Mouse (Mus musculus) limb, embryonic 10.5 days (tissue): Measurements from ENCODE around the gene Tbc1d24. TPM values are rescaled to one million over a fixed set of nuclear protein-coding genes. Genes with fewer than 3 reads are reported as not detected.

Experiments
- DNase-seq: peaks from one replicate; pipeline ENCODE4 v3.0.0-alpha.2; 2017; ENCODE audit warnings: low spot score
- H3K27ac ChIP-seq: fragments of 300-500 bp; sonication (generic); 2 replicates; pipeline ENCODE4 v1.5.1; 2016; ENCODE audit warnings: mild to moderate bottlenecking
- H3K27me3 ChIP-seq: fragments of 300-500 bp; sonication (generic); 2 replicates; pipeline ENCODE4 v1.6.1; 2016; ENCODE audit warnings: low read depth, mild to moderate bottlenecking; ENCODE audit not compliant: poor library complexity, severe bottlenecking
- H3K36me3 ChIP-seq: fragments of 300-500 bp; sonication (generic); 2 replicates; pipeline ENCODE4 v1.6.1; 2016; ENCODE audit warnings: mild to moderate bottlenecking, moderate library complexity
- H3K4me1 ChIP-seq: fragments of 300-500 bp; sonication (generic); 2 replicates; pipeline ENCODE4 v1.6.1; 2016
- H3K4me3 ChIP-seq: fragments of 300-500 bp; sonication (generic); 2 replicates; pipeline ENCODE4 v1.5.1; 2016; ENCODE audit warnings: mild to moderate bottlenecking, moderate library complexity
- H3K9me3 ChIP-seq: fragments of 300-500 bp; sonication (generic); replicated peaks from 2 replicates; pipeline ENCODE4 v1.6.1; 2016; ENCODE audit warnings: mild to moderate bottlenecking
- WGBS: fragments of 180-500 bp; shearing (Covaris S2); methylation state at CpG from one replicate; pipeline ENCODE4 v1.1.7; 2016; 5-methylcytosine and 5-hydroxymethylcytosine counted together
- polyA plus RNA-seq: library from polyadenylated mRNA; unstranded; fragments of >200 nt; fragmentation: Nextera tagmentation; extraction: Ambion mirVana; gene quantifications from 2 replicates; pipeline ENCODE4 v1.2.1, GENCODE M21; 2016

The Tbc1d24 gene
- polyA plus RNA-seq, 1 experiment from 2014 or later = 8.7 TPM

DNA sequence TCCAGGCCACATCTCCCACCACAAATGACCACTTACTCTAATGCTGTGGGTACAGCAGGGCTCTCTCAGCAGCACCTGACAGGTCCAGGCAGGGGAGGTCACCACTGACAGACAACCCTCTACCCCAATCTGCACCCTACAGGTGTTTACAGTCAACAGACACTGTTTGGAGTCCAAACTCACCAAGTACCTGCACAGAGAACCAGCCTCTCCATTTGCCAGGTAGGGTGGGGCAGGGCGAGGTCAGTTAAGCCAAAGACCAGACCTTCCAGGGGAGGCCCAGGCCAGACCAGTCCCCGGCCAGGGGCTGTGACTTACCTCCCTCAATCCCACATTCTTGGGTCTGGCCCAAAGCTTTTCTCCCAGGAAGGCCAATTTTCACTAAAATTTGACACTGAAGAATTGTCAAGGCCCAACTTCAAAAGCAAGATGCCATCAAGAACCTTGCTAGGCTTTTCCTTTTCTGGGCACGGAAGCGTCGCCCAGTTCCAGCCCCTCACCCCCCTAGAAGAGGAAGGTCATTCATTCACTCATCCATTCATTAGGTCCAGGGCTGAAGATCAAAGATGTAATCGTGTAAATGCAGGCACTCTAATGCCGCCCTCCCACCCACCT lies 37.4 kb downstream of the Tbc1d24 start:
- Histone ChIP-seq H3K27ac (peak overlapping the region; percentile 100), H3K9me3 (no peaks in the 10 kb centered on the region), H3K36me3 (peaks cover 35% of the 10 kb centered on the region), H3K4me3 (peak overlapping the region; percentile 88), H3K27me3 (no peaks in the 10 kb centered on the region), H3K4me1 (peaks cover 33% of the 10 kb centered on the region)
- WGBS = 65% methylated on average over 7 of the region's 7 CpGs
- DNase-seq = no peak

DNA sequence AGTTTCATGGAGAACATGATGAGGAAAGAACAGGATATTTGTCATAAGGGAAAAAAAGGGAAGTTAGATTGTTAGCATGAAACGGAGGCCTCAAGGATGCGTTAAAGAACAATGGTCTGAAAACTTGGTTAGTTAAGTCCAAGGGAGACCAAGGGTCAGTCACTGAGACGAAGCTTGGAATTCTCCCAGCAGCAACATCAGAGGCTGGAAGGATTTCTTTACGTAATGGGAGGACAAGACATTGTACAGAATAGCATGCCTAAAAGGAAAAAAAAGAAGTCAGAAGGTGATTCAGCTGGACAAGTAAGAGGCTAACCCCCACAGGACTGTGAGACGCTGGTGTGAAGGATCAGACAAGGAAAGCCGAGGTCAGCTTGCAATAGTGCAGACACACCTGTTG lies 38.2 kb downstream of the Tbc1d24 start:
- WGBS = 93% methylated on average over 6 of the region's 6 CpGs
- Histone ChIP-seq H3K36me3 (peaks cover 35% of the 10 kb centered on the region), H3K27me3 (no peaks in the 10 kb centered on the region), H3K27ac (no peak overlapping the region), H3K4me3 (no peak overlapping the region), H3K9me3 (no peaks in the 10 kb centered on the region), H3K4me1 (peaks cover 40% of the 10 kb centered on the region)
- DNase-seq = no peak

DNA sequence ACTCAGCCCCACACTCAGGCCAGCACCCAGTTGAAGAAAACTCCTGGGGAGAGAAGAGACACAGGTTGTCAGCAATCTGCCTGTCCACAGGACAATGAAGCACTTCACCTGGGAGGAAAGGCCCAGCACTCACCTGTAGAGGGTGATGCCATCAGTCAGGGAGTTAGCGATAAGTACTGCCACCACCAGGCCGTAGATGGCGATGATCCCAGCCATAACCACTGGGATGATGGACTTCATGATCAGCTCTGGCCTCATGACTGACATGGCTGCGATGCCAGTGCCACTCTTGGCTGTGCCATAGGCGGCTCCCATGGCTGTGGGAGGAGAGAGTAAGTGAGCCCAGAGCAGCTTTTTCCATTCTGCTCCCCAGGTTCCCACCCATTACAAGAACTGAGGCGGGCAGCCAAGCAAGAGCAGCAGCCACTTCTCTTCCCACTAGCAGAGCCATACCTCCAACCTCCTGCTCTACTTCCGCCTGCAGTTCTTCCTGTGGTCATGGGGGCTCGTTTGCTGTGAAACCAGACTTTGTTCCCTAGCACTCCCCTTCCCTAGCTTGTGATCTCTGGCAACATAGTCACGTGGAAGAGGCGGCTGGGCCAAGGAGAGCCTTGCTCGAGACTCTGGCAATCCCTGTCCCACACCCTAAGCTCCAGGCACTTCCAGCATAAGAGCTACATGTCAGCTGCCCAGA lies 40.6 kb downstream of the Tbc1d24 start:
- no peaks in the 10 kb centered on the region for H3K9me3 ChIP-seq
- no peak for DNase-seq
- no peak overlapping the region for H3K4me3 ChIP-seq
- H3K27ac ChIP-seq = no peak overlapping the region
- H3K27me3 ChIP-seq = no peaks in the 10 kb centered on the region
- WGBS = 83% methylated on average over 11 of the region's 11 CpGs
- peaks cover 35% of the 10 kb centered on the region for H3K36me3 ChIP-seq
- peaks cover 33% of the 10 kb centered on the region for H3K4me1 ChIP-seq

DNA sequence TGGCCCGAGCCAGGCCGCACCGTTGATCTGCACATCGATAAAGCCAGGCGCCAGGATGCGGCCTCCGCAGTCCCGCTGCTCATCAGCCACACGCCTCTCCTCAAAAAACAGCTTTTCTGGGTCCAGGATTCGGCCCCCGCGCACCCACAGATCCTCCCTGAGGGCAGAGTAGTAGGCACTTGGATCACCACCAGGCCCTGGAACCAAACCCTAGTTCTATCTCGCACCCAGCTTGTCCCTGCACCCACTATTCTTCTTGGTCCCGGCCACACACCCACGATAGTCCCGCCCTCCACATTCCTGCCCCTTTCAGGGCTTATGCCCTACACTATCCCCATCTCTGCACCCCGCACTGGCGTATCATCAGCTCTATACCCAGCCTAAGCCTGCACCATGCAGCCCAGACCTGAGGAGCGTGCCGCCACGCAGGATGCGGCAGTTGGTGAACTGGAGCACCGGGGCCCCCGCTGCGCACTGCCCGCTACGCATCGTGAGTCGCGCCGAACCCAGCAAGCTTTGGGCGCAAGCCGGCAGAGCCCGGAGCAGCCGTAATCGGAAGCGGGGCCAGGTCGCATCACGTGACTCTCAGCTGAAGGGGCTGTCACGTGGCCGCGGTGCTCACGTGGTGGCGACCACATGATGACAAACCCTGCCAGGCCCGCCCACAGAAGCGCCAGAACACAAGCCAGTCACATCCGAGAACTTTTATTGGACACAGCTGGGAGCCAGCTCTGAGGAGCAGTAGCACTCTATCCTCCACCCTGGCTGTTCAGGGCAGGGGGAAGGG lies 42.0 kb downstream of the Tbc1d24 start, which contains the start of gene Amdhd2:
Gene Amdhd2, minus strand, starts transcription at position 591 of the 787 bp plus-strand sequence.
- Histone ChIP-seq H3K9me3 (no peaks in the 10 kb centered on the region), H3K27me3 (no peaks in the 10 kb centered on the region), H3K27ac (peak within 1 kb of the TSS; percentile 84), H3K4me1 (peaks cover 30% of the 10 kb centered on the region), H3K4me3 (peak within 1 kb of the TSS; percentile 75), H3K36me3 (peaks cover 36% of the 10 kb centered on the region)
- DNase-seq = peak; percentile 100
- WGBS = under 1% methylated on average over 47 of the region's 47 CpGs

DNA sequence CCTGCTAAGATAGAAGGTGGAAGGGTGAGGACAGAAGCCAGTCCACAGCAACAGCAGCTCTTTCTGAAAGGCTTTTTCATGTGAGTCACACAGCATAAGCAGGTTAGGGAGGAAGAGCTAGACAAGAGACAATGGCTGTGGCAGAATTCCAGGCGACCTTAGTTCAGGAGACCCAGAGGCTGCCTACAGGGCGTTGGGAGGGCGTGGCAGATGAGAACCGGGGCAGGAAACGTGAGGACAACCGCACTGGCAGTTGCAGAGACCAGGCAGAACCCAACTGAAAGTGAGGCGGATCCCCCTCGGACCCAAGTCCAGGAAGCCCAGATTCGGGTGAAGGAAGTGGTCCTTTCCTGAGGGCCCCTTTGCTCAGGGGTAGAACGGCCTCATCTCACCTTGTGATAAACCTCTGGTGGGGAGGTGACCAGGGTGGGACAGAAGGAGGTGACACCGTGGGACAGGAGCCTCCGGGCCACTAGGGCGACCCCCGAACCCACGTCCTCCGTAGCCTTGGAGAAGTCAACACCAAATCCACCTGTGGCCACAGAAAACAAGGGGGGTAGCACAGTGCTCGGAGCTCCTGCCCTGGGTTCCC lies 42.7 kb downstream of the Tbc1d24 start:
- peak overlapping the region; percentile 84 for H3K27ac ChIP-seq

DNA sequence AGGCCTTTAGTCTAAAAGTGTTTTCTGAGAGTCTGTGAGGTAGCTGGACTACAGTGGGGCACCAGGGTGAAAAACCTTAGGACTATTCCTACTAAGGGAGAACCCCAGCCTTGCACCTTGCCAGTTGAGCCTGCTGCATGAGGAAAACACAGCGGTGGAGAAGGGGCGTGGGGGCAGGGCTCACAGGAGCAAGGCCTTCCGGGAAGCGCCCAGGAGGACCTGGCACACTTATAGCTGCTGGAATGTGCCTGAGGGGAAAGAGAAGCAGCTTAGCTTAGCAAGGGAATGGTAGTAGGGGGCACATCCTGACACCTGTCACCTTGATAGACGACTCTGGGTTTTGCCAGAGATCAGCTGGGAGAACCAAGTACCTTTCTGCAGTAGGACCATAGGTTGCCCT lies 43.9 kb downstream of the Tbc1d24 start:
- no peak overlapping the region for H3K4me3 ChIP-seq
- H3K9me3 ChIP-seq = no peaks in the 10 kb centered on the region
- 82% methylated on average over 5 of the region's 5 CpGs for WGBS
- DNase-seq = no peak
- H3K27ac ChIP-seq = no peak overlapping the region
- no peaks in the 10 kb centered on the region for H3K27me3 ChIP-seq
- peaks cover 39% of the 10 kb centered on the region for H3K36me3 ChIP-seq
- H3K4me1 ChIP-seq = peaks cover 19% of the 10 kb centered on the region

More for the DNA sequence above, 42.7 kb downstream of the Tbc1d24 start:
- H3K27me3 ChIP-seq = no peaks in the 10 kb centered on the region
- peaks cover 23% of the 10 kb centered on the region for H3K4me1 ChIP-seq
- no peak for DNase-seq
- H3K4me3 ChIP-seq = peak overlapping the region; percentile 75
- no peaks in the 10 kb centered on the region for H3K9me3 ChIP-seq
- peaks cover 39% of the 10 kb centered on the region for H3K36me3 ChIP-seq
- WGBS = 23% methylated on average over 17 of the region's 17 CpGs

DNA sequence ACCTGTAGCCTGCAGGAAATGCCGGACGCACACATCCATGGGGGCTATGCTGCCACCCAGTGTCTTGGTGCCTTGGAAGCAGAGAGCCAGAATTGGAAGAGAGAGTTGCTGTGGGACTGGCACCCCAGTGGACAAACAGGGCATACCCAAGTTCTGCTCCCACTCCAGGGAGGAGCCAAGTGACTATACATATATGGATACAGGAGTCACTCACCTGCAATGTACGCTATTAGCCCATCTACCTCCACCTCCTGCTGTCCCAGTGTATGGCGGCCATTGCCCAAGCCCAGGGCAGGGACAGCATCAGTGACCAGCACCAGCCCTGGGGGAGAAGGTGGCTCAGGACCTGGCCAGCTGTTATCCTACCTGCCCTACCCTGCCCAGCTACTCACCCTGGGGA lies 47.8 kb downstream of the Tbc1d24 start:
- Histone ChIP-seq H3K36me3 (peaks cover 36% of the 10 kb centered on the region), H3K27me3 (no peaks in the 10 kb centered on the region), H3K9me3 (no peaks in the 10 kb centered on the region), H3K4me3 (no peak overlapping the region), H3K27ac (no peak overlapping the region), H3K4me1 (peaks cover 4% of the 10 kb centered on the region)
- no peak for DNase-seq
- WGBS = 89% methylated on average over 4 of the region's 4 CpGs

DNA sequence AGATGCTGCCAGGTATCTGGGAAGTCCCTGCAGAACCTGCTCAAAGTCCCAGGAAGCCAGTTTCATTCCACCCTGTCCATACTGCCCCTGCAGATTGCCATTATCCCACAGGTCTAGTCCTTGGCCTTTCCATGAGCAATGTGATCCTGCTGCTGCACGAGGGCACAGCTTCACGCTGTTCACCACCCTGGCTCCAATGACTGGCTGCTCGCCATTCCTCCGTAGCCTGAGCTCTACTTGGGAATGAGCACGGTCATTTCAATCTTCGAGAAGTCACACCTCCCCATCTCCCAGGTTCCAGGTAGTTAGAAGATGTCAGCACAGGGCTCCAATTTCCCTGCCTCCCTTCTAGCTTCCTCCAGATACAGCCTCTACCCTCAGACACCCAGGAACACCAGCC lies 48.2 kb downstream of the Tbc1d24 start:
- no peak for DNase-seq
- H3K9me3 ChIP-seq = no peaks in the 10 kb centered on the region
- no peak overlapping the region for H3K4me3 ChIP-seq
- no peaks in the 10 kb centered on the region for H3K27me3 ChIP-seq
- H3K4me1 ChIP-seq = peaks cover 6% of the 10 kb centered on the region
- H3K36me3 ChIP-seq = peaks cover 36% of the 10 kb centered on the region
- WGBS = 94% methylated on average over 6 of the region's 6 CpGs
- no peak overlapping the region for H3K27ac ChIP-seq

DNA sequence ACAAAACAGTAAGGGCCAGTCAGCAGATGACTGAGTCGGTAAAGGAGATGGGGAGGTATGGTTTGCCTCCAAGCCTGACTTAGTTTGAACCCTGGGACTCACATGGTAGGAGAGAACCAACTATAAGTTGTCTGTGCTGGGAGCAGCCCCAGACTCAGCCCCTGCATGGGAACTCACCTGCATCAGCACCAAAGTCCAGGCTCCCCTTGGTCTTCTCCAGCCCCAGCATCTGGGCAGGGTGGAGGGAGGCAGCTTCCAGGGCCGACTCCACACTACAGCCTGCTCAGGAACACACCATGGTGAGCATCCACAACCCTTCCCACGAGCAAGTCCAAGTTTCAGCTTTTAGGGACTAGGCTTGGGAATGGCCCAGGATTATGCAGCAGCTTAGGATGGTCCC lies 49.0 kb downstream of the Tbc1d24 start:
- H3K9me3 ChIP-seq = no peaks in the 10 kb centered on the region
- DNase-seq = no peak
- H3K36me3 ChIP-seq = peaks cover 36% of the 10 kb centered on the region
- no peaks in the 10 kb centered on the region for H3K27me3 ChIP-seq
- H3K4me3 ChIP-seq = no peak overlapping the region
- 89% methylated on average over 3 of the region's 3 CpGs for WGBS
- H3K4me1 ChIP-seq = peaks cover 11% of the 10 kb centered on the region
- H3K27ac ChIP-seq = no peak overlapping the region

DNA sequence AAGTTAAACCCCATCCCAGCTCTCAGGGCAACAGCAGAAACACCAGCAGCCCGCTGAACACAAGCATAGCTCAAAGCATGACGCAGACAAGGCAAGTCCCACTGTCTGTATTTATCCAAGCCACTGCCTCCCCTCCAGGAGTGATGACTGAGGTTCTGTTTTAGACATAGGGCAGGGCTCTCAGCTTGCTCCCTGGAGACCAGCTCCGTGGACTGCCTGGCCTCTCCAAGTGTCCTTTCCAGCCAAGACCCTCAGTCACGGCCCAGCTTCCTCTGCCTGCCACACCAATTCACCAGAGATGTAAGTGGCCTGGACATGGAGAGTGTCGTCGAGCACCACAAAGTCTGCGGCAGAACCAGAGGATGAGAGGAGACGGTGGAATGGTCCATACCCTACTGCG lies 49.6 kb downstream of the Tbc1d24 start:
- WGBS = 93% methylated on average over 9 of the region's 9 CpGs
- Histone ChIP-seq H3K9me3 (no peaks in the 10 kb centered on the region), H3K27ac (no peak overlapping the region), H3K4me1 (peaks cover 14% of the 10 kb centered on the region), H3K36me3 (peaks cover 36% of the 10 kb centered on the region), H3K4me3 (no peak overlapping the region), H3K27me3 (no peaks in the 10 kb centered on the region)
- no peak for DNase-seq

DNA sequence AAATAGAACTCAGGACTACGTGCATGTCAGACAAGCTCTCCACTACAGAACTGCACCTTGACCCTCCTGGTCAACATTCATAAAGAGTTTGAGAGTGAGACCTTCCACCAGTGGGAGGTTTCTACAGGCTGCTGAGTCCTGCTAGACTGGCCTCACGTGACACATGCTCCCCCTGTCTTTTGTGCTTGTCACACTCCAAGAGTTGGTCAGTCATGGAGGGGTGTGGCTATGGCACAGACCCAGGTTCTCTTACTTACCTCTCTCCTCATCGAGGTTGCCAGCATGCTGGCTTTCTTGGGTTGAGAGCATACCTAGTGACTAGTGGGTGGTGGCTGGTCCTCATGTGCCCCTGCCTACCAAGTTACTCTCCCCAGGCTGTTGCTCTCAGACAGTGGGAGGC lies 50.9 kb downstream of the Tbc1d24 start:
- H3K36me3 ChIP-seq = peaks cover 36% of the 10 kb centered on the region
- no peak for DNase-seq
- H3K9me3 ChIP-seq = no peaks in the 10 kb centered on the region
- peaks cover 14% of the 10 kb centered on the region for H3K4me1 ChIP-seq
- no peaks in the 10 kb centered on the region for H3K27me3 ChIP-seq
- 75% methylated on average over 3 of the region's 3 CpGs for WGBS
- no peak overlapping the region for H3K4me3 ChIP-seq
- H3K27ac ChIP-seq = no peak overlapping the region

DNA sequence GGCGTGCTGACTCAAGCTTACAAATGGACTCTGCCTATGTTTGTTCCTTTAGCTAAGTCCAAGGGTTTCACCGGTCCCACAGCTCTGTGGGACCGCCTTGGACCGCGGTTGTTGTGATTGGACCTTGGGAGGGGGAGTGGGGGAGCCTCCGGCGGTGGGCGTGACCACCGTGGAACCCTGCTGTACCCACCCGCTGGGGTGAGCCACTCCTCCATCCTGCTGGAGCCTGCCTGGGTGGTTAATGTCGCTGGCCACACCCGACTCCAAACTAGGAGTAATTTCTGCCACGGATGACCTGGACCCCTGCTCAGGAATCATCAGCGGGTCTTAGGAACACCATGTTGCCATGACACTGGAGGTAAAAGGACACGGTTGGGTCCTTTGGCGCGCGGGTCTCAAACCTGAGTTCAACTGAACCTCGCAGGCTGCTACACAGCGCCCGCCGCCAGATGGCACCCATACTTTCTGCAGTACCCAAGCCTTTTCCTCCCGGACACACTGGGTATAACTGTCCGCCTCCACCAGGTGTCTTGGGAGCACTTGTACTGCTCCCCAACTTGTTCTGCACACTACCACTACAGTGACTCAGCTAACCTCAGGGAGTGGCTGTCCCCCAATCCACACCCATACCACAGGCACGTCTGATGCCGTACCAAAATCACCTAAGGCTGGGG lies 53.3 kb downstream of the Tbc1d24 start:
- DNase-seq = peak; percentile 88
- H3K27me3 ChIP-seq = no peaks in the 10 kb centered on the region
- no peaks in the 10 kb centered on the region for H3K9me3 ChIP-seq
- H3K4me1 ChIP-seq = peaks cover 14% of the 10 kb centered on the region
- peaks cover 21% of the 10 kb centered on the region for H3K36me3 ChIP-seq
- 1% methylated on average over 26 of the region's 26 CpGs for WGBS
- peak overlapping the region; percentile 53 for H3K4me3 ChIP-seq
- peak overlapping the region; percentile 68 for H3K27ac ChIP-seq
